Mouse (Mus musculus): Measurements from ENCODE around the gene Aif1.

DNA sequence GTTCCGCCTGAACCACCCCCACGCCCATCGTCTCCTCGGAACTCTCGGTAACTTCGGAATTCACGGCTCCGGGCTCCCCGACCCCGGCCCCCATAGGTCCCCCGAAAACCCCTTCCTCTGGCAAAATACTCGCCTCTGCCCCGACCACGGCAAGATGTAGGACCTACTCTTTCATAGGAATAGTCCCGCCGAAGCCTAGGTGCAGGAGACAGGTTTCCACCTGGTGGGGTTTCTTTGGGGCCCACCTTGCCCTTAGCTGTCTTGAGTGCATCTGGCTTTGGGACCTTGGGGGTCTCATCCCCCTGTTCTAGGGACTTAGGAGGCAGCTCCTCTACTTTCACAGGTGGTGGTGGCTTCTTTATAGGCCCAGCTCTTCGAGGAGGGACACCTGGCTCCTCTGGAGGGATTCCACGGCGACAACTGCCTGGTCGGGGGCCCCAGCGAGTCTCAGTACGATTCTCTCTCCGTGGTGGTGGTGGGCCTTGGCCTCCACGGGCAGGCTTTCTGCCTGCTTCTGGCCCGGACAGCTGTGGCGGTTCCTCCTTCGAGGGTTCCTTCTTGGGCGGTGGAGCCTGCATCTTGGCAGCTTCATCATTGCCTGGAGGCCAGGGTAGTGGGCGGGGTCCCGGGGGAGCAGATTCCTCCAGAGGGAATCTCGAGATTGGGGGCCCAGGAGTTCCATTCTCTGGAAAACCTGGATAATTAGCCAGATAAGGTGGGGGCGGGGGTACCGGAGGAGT, 19.2 kb downstream of the Aif1 start:
- TF ChIP-seq CTCF (IDR thresholded peaks at IDR 0.05; ENCODE audit: low read depth): no peak
- no peak for TF ChIP-seq EP300 (IDR thresholded peaks at IDR 0.05; ENCODE audit: low read depth)
